Comparison of ENCODE assay signal across 17 mouse cellular contexts in the genomic region with DNA sequence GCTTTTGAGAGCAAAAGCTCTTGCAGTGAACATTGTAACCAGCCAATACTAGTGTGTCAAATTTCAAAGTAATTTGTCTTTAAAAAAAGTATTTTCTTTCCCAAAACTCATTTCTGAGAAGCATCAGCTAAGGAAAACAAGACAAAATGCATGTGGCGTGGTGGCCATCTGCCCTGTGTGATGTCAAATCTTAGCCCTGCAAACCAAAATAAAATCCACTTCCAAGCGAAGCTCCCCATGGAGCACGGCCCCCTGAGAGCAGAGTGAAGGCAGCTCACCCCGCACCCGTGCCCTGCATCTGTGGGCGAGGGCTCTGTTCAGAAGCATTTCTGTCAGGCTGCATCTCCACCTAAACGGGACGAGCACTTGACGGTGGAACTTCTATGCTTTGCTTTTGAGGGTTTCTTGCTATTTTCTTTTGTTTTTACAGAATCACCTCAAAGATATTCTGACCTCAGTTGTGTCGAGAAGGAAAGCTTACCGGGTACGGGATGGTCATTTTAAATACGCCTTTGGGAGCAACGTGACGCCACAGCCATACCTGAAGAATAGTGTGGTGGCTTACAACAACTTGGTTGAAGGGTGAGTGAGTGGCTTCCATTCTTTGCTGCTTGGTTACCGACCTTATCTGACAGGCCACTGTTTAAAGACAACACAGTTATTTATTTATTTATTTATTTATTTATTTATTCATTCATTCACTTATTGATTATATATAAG.
"Had no signal": no experiment of that assay in that cellular context is flagged by ENCODE, and none has a peak within 500 bp of the region (broad histone marks: within the 10 kb centered on the region; RNA-seq: fewer than 3 reads in every experiment).

No protein-coding gene starts in this region.

- H3K27me3 ChIP-seq: midbrain, embryonic 12.5 days; neural tube, embryonic 13.5 days; neural tube, embryonic 15.5 days had no signal

- DNase-seq: lung, adult 18-20 months; lung, embryonic 14.5 days; lung, postnatal 10 days; lung, postnatal 4 days; midbrain, embryonic 14.5 days; retina, postnatal 1 day; right cerebral cortex, adult 18-20 months; right cerebral cortex, postnatal 25 days; right cerebral cortex, postnatal 4 days; spleen, adult 18-20 months; thymus, adult 18-20 months; thymus, postnatal 14 days; thymus, postnatal 36 days had no signal

- H3K4me2 ChIP-seq: lung, embryonic 14.5 days; midbrain, embryonic 12.5 days; neural tube, embryonic 13.5 days; neural tube, embryonic 15.5 days had no signal

- H3K9ac ChIP-seq: lung, embryonic 14.5 days; midbrain, embryonic 12.5 days; neural tube, embryonic 13.5 days; neural tube, embryonic 15.5 days had no signal

- H3K4me3 ChIP-seq: midbrain, embryonic 12.5 days; myocyte; neural tube, embryonic 13.5 days; neural tube, embryonic 15.5 days had no signal

- H3K9me3 ChIP-seq: midbrain, embryonic 12.5 days; neural tube, embryonic 13.5 days; neural tube, embryonic 15.5 days had no signal

- H3K4me1 ChIP-seq: midbrain, embryonic 12.5 days; neural tube, embryonic 13.5 days; neural tube, embryonic 15.5 days had no signal

- H3K27ac ChIP-seq: midbrain, embryonic 12.5 days; neural tube, embryonic 13.5 days; neural tube, embryonic 15.5 days had no signal
